Mouse (Mus musculus): ENCODE data around the gene Tenm2.
A peak's percentile ranks its signal among the peaks of the same experiment; 100 is the strongest.

Tenm2 gene

DNA sequence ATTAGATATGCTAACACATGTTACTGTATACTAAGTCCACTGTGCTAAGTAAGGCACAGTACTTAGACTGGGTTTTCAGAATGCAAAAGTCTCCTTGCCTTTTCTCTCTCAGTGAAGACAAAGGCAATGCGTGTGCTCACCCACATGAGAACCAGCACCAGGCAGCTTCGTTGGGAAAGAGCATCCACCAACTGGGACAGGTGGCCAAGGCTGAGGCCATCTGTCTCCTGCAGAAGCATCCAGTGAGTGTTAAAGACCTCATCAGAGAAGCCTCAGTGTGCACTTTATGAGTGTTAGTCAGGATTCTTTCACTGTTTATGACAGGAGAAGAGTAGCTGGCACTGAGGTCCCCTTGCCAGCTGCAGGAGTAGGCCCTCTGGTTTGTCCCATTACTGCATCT, 669.6 kb downstream of the Tenm2 start:
- DNase-seq (ENCODE audit: low read depth), result no peak

DNA sequence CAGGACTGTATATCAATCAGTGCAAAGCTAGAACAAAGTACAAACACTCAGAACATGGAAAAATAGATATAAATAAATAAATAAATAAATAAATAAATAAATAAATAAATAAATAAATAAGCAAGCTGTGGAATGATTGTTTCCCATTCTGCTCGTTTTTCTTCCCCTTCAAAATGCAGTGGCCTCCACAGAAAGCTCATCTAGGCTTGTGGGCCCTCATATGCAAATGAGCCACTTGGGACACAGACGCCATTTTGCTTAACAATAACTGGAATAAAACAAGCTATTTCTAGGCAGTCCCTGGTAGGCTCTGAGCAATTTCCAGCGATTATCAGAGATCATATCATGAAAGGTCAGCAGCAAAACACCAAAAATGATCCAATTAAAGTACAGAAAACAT, 672.9 kb downstream of the Tenm2 start:
- no peak for DNase-seq (ENCODE audit: low read depth)

DNA sequence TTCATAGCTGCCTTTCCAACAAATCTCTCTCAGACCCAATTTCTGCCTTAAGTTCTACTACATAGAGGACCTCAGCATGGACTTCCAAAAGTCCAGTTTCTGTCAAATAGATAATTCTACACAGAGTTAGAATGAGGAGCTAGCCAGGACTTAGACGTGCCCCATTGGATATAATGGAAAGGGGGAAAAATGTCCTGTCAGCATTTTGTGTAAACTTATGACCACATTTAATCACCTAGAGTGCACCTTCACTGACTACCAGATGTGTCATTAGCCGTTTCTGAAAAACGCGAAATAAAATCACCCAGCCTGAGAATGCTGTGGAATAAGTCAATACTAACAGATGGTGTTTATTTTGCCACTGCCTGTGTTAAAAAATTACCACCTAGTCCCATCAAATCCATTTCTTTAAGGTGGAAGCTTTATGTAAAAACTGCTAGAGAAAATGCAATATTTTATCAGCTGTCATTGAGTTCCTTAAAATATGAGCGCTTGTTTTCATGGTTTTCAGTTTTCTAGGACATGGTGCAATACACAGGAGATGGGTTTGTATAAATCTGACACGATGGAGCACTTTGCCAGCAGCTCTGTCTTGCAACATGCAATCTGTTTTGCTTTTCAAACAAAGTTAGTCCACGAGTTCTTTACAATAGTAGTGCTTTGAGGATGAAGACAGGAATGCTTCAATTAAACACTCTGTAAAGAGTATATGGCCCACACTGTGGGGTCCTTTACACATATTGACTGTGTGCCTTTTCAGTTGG, 674.8 kb downstream of the Tenm2 start:
- no peak for DNase-seq (ENCODE audit: low read depth)

DNA sequence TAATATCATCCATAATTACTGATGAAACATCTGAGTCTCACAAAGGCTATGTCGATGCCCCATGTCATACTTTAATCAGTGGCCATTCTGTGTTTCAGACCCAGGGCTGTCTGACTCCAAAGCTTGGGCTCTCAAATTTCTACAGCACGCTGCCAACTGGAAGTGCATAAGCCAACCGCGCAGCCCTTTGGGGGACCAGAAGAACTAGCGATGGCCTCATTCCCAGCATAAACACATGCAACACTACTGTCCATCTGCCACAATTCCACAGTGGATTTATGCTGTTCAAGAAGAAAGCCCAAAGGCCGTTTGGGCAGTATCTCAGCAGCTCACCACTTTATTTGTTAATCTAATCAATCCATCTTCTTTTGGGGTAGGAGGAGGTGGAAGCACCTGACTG, 678.4 kb downstream of the Tenm2 start:
- no peak for DNase-seq (ENCODE audit: low read depth)

DNA sequence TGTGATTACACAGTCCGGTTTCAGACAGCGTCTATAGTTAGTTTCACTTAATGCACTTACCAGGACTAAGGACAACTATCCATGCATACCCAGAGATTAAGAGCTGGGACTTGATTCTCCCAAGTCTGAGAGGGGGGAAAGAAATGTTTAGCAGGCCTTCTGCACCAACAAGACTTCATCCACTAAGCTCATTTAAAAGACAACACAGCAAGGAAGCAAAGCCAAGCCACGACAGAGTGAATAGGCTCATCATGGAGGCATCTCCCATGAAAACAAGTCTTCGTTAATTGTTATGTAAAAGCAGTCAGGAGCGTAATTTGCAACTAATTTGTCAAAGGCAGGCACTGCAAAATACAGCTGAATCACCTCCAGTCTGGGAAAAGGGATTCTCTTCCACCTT, 682.5 kb downstream of the Tenm2 start:
- no peak for DNase-seq (ENCODE audit: low read depth)

DNA sequence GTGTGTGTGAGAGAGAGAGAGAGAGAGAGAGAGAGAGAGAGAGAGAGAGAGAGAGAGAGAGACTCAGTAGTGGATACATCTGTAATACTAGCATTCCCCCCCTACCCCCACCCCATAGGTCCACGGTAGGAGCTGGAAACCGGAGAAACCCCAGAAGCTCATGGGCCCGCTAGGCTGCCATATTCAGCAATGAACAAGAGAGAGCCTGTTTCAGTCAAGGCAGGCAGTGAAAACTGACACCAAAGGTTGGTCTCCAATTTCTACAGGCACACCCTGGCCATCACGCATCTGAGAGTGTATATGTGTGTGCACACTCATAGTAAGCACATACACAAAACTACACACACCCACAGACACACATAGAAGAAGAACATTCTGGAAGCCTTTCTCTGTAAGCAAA, 685.1 kb downstream of the Tenm2 start:
- DNase-seq (ENCODE audit: low read depth), result no peak

DNA sequence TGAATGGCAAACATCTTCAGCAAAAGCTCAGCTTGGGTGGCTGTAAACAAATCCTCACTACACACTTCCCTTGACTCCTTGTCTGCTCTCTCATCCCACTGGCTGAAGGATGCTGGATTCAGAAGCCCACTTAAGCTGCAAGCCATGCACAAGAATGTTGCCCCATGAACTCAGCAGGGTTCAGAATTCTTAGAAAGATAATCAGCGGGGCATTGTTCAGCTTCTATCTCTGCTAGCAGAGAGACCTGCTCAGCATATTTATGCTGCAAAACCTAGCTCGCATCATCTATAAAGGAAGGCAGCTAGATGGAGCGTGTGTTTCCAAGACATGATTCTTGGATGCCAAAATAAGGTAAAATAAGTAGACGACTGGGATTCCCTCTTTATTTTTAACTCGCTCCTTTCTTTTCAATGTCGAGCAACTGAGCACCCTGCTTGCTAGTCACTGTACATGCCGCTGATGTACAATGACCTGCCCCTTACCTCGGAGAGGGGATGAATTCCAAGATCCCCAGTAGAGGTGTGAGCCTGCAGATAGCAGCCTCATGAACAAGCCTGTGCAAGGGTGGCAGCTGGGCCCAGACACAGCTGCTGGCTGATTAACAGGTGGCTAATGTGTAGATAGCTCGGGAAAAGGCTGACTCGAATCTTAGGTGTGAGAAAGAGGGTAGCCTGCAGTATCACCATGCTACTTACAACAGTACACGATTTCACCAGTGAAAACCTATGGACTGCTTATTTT, 686.2 kb downstream of the Tenm2 start:
- no peak for DNase-seq (ENCODE audit: low read depth)

DNA sequence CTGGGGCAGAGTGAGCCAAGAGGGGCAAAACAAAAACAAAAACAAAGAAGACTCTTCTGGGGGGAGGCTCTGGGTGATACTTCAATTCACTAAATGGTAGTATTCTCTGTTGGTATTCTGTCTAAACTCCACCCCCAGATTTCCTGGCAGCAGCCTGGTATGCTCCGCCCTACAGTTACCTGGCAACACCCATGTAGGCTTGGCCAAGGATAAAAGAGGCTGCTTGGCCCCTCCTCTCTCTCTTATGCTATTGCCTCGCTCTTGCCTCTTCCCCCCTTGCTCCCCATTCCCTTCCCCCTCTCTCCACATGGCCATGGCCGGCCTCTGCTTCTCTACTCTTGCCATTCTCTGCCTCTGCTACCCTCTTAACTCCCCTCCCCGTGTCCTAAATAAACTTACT, 687.6 kb downstream of the Tenm2 start:
- DNase-seq (ENCODE audit: low read depth), result no peak

DNA sequence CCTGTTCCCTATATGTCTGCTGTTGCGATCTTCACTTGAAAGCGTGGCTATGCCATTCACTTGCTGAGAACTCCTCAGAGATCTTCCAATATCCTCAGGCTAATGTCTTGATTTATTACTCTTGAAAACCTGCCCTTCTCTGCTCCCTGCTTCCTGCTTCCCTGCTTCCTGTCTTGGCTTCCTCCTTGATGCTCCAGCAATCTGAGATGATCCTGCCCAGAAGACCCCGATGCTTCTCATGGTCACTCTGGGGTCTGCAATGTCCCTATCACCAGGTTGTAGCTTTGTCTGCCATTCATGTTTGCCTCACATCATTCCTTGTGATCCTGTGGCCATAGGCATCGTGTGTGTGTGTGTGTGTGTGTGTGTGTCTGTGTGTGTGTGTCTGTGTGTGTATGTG, 697.6 kb downstream of the Tenm2 start:
- DNase-seq (ENCODE audit: low read depth), result no peak

DNA sequence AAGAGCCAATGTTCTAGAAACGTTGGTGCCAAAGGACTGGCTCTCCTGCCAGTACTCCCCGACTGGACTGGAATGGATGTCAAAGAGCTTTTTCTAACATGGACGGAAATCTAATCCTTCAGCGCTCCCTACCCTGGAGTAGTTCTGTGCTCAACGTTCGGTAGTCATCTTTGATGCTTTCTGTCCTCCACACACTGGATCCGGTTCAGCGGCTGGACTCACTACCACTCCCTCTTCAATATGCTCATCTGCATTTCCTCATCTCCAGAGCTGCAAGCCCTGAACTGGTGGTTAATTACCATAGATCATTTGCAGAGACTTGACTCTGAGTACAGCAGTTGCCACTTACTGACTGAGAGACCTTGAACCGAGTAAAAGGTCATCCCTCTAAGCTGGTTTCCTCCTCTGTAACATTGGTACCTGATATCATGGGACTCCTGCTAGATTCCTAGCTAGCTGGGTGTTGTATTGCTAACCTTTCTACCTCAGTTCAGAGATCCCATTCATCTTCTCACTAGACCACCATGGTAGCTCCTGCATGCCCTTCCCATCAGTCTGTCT, 698.1 kb downstream of the Tenm2 start:
- no peak for DNase-seq (ENCODE audit: low read depth)

DNA sequence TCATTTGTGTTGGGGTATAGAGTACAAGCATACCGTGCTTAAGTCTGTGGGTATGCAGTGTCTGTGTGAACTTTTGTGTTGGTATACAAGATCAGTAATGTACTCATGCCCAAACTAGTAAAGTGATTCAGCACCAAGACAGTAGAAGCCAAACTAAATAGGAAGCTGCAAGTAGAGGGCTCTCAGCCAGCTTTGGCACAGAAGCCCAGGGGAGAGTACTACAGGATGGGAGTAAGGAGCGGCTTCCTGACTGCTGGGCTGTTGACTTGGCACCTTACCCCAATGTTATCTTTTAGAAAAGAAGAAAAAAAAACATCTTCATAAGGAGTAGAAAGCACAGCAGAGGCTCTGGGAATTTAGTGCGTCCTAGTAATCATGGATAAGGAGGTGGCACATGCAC, 700.2 kb downstream of the Tenm2 start:
- no peak for DNase-seq (ENCODE audit: low read depth)

DNA sequence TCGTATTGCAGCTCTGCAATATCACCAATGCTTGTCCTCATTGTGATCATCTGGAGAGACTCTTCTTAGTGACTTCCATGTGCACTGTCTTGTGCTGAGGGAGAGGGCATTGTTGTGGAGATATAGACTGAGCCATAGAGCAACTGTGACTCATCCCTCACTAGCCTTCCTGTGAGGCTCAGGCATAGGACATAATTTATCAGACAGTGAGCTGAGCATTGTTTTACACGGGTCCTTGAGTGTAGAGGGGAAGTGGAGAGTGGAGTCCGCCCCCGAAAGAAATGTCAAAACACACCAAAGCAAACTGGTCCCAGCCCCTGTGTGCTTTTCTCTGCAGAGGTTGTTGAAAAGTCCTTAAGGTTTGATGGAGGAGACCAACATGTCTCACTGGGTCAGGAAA, 704.1 kb downstream of the Tenm2 start:
- DNase-seq (ENCODE audit: low read depth), result no peak

DNA sequence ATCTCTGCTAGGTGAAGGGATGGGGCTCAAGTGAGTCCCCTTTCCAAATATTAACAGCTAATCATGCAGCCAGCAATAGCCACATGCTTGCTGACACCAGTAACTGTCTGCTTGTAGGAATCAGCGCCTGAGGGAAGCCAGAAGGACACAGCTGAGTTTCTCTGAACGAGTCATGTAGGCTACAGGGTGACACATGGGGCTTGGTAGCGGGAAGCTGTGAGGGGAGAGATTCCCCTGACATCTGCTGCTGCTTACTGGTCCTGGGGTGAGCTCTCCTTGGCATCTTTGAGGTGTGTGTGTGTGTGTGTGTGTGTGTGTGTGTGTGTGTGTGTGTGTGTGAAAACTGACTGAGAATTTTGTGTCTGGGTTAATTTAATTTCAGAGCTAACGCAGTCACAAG, 708.3 kb downstream of the Tenm2 start:
- no peak for DNase-seq (ENCODE audit: low read depth)

DNA sequence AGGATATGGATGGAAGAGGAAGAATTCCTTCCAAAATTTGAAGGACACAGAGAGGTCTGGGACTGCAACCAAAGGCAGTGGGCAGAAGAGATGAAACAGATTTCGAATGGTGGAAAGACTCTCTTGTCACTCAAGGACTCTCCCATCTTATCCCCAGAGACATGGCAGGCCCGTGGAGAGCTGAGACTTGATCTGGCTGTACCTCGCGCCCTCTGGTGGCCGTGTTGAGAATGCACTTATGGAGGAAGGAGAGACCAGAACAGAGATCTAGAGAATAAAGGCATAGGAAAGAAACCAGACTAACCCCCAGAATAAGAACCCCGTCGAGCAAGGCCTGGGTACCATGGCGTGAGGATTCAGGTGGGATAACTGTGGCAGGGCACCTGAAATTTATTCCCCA, 709.4 kb downstream of the Tenm2 start:
- DNase-seq (ENCODE audit: low read depth), result peak; percentile 17

DNA sequence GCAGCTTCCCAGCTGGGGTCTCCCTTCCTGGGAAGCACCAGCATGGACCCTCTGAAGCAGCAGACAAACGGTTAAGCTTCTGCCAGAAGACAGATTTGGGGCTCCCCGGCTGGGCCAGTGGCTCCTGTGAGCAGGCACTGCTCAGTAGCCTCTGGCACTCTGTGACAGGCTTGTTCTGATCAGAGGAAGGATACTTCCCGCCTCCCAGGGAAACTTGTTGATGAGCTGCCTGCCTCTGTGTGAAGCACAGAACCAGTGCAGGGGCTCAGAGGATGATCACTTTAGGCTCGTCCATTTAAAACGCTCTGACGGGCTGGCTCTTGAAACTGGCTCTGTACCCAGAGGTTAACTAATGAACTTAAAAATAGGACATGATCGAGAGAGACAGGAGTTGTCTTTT, 723.3 kb downstream of the Tenm2 start:
- no peak for DNase-seq (ENCODE audit: low read depth)

DNA sequence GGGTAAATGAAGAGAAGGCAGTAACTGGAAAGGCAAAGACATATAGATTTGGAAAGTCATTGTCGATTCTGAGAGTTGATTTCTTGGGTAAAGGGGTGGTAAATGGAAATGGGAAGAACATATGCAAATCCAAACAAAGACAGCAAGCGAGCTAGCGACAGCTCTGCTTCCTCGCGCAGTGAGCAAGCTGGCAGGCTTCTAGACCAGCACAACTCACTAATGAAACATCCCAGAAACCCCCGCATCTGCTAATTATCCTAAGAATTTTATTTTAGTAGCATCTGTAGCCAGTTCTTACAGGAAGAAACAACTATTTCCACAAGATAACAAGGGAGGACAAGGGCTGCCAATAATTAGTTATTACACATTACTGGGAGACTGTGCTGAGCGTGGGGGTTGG, 727.5 kb downstream of the Tenm2 start:
- DNase-seq (ENCODE audit: low read depth), result no peak

DNA sequence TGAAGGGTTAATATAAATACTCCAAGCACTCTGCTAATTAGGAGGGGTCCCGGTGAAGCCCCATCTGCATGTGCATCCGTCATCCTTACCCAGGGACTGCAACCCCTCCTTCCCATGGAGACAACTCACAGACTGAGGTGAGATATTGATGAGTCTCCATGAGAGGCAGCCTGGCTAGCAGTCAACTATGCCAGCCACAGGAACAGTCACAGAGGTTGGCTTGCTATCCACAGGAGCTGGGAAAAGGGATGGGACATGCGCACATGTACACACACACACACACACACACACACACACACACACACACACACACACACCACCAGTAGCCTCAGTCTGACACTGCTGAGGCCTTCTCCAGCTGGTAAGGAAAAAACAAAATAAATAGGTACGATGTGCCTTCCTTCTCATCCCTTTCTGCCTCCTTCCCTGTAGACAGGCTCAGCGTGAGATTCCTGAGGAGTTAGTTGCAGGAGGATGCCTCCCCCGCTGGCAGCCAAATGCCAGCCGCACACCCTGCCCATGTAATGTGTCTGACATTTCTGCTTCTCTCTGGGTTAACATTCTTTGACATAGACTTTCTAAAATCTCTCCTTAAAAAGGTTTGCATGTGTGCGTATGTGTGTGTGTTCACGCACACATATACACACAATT, 740.7 kb downstream of the Tenm2 start:
- DNase-seq (ENCODE audit: low read depth), result no peak

DNA sequence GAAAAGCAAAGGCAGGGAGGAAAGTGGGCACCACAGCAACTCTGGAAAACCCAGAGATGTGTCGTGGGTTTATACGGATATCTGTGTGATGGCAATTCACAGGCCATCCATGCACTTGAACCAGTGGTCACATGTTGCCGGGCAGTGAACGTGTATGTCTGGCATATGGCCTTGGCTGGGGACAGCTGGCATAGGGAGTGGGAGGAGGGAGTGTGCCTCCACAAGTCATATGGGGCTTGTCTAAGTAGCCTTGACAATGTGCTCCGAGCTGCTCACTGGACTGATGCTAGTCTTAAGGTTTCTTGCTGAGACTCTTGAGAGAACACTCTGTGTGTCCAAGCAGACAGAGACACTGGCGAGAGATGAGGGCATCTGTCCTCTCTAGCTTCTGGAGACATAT, 743.5 kb downstream of the Tenm2 start:
- no peak for DNase-seq (ENCODE audit: low read depth)

DNA sequence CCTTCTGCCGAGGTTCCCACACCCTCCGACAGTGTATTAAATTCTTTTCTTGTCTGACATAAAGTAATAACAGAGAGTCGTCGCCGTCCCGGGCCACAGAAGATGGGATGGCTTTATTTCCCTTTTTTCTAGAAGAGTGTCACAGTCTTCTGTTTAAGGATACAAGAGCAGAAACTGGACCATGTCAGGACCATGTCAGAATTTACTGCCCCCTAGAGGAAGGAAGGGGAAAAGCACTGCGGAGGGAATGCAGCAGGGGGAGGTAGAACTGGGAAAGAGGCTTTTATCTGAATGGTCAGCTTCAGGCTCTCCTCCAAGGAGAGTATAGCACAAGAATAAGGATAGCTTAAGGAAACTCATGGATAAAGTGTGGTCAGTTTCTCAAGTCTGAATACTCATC, 745.7 kb downstream of the Tenm2 start:
- DNase-seq (ENCODE audit: low read depth), result no peak

DNA sequence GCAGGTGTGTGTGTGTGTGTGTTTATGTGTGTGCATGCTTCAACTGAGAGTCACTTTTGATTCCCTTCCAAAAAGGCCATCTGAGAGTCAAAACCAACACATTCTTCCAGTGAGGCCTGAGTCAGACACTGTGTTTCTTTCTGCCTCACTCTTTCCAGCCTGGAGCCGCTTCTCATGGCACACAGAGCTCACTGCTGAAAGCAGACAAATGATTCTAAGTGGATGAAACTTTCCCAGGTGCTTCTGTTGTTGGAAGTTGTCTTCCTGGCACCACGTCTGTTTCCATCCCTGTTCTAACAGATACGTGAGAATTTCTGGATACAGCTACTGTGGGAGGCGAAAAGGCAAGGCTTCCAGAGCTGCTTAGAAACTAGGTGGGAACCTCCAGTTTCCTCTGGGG, 747.1 kb downstream of the Tenm2 start:
- no peak for DNase-seq (ENCODE audit: low read depth)

DNA sequence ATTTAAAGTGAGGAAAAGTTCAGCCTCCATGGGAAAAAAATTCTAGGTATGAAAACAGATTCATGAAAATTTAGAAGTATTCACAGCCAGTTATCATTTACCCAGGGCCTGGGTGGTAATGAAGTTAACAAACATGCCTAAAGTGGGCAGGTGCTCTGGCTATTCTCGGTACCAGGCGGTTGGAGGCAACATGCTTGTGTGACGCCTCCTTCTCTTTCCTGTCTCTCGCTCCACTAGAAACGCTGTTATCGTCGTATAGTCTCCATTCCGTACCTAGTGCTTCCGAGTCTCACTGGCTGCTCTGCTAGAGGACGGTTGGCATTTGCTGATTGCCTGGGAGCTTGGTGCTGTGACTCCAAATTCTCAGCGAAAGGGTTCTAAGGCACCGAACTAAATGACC, 749.7 kb downstream of the Tenm2 start:
- DNase-seq (ENCODE audit: low read depth), result no peak

DNA sequence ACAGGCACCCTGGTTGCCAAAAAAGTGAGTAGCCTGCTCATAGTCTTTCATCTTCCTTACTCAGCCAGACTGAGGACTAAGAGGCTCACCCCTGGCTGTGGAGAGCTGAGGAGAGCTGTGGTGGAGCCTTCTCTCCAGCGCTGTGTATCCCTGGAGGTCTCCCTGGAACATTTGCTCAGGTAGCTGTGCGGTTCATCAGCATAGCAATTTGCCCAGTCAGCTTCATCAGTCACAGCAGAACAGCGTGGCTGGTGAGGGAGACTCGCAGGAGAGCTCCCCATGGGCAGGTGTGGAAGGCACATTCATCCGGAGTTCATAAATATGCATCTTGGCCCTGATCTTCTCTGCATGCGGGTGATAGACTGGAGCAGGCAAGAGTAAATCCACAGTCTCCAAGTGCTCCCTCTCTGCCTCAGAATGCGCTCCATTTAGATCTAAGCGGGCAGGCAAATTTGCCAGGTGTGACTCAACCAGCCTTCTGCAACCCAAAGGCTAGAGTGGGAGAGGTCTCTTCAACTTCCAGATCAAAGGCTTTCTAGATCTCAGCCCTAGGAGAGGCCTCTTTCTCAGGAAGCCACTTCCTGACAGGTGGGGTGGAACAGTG, 751.2 kb downstream of the Tenm2 start:
- DNase-seq (ENCODE audit: low read depth), result no peak

DNA sequence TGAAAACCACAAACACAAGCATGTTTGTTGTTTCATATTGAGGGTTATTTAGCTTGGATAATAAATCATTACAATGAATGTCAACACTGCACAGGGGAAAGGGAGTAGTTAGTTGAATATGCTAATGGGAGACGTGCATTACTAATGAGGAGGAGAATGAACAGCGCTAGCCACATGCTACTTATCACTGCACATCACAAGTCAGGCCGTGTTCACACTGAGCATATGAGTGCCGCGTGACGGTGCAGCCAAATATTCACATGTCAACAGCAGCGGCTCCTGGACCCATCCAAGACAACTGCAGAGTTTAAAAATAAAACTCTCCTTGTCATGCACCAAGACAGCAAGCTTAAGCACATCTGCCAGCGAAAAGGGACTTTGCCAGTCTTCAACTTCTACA, 753.6 kb downstream of the Tenm2 start:
- no peak for DNase-seq (ENCODE audit: low read depth)

Measured in induced T-regulatory cell, adult 2 months (primary cell).